Mouse (Mus musculus): ENCODE results near the gene Kcnk6. TPM values are rescaled to one million over a fixed set of nuclear protein-coding genes. Genes with fewer than 3 reads are reported as not detected.
"Not testable (repeated sequence)": the region's sequence is repeated elsewhere in the genome, so short reads cannot be mapped to it uniquely, and the experiment has no call there.

Gene Kcnk6
- polyA plus RNA-seq, 1 experiment from 2014 or later: 1.1 TPM

- H3K4me2 ChIP-seq (ENCODE audit: low read length); H3K27ac ChIP-seq (ENCODE audit: low read length); H3K4me3 ChIP-seq (replicated peaks; ENCODE audit: low read length); ATAC-seq; H3K36me3 ChIP-seq (ENCODE audit: control insufficient read depth, insufficient read depth); H3K9me3 ChIP-seq (ENCODE audit: control insufficient read depth, low read length); H3K27me3 ChIP-seq (replicated peaks; ENCODE audit: control insufficient read depth, insufficient read depth, low read length); H3K4me1 ChIP-seq (replicated peaks; ENCODE audit: control insufficient read depth, insufficient read depth, low read length); H3K9ac ChIP-seq (replicated peaks; ENCODE audit: low read depth, low read length): not testable (repeated sequence)
- WGBS: 85% methylated on average over 1 of the region's 1 CpGs
These were observed 38.1 kb downstream of the Kcnk6 start for GRCm38 (mm10) chr7:29194230-29194629.

GRCm38 (mm10) chr7:29181323-29181722 is 51.0 kb downstream of the Kcnk6 start:
- Histone ChIP-seq H3K4me1 (replicated peaks; ENCODE audit: control insufficient read depth, insufficient read depth, low read length) (peaks cover 17% of the 10 kb centered on the region), H3K4me2 (ENCODE audit: low read length) (peak overlapping the region; percentile 67; the same call in 1 of the 2 replicates)
- WGBS: 89% methylated on average over 4 of the region's 4 CpGs
- H3K9ac ChIP-seq (replicated peaks; ENCODE audit: low read depth, low read length); H3K4me3 ChIP-seq (replicated peaks; ENCODE audit: low read length); H3K36me3 ChIP-seq (ENCODE audit: control insufficient read depth, insufficient read depth); H3K27ac ChIP-seq (ENCODE audit: low read length); ATAC-seq; H3K27me3 ChIP-seq (replicated peaks; ENCODE audit: control insufficient read depth, insufficient read depth, low read length); H3K9me3 ChIP-seq (ENCODE audit: control insufficient read depth, low read length): not testable (repeated sequence)

GRCm38 (mm10) chr7:29180854-29181236 is 51.5 kb downstream of the Kcnk6 start:
- Histone ChIP-seq H3K27me3 (replicated peaks; ENCODE audit: control insufficient read depth, insufficient read depth, low read length) (no peaks in the 10 kb centered on the region), H3K36me3 (ENCODE audit: control insufficient read depth, insufficient read depth) (peaks cover 7% of the 10 kb centered on the region), H3K4me2 (ENCODE audit: low read length) (peak overlapping the region; percentile 67), H3K4me3 (replicated peaks; ENCODE audit: low read length) (peak overlapping the region; percentile 77), H3K4me1 (replicated peaks; ENCODE audit: control insufficient read depth, insufficient read depth, low read length) (peaks cover 17% of the 10 kb centered on the region), H3K9ac (replicated peaks; ENCODE audit: low read depth, low read length) (peak overlapping the region; percentile 53; the same call in 1 of the 2 replicates), H3K27ac (ENCODE audit: low read length) (peak overlapping the region; percentile 71), H3K9me3 (ENCODE audit: control insufficient read depth, low read length) (no peaks in the 10 kb centered on the region)
- peak; percentile 22 for ATAC-seq
- WGBS: 41% methylated on average over 5 of the region's 5 CpGs

DNA sequence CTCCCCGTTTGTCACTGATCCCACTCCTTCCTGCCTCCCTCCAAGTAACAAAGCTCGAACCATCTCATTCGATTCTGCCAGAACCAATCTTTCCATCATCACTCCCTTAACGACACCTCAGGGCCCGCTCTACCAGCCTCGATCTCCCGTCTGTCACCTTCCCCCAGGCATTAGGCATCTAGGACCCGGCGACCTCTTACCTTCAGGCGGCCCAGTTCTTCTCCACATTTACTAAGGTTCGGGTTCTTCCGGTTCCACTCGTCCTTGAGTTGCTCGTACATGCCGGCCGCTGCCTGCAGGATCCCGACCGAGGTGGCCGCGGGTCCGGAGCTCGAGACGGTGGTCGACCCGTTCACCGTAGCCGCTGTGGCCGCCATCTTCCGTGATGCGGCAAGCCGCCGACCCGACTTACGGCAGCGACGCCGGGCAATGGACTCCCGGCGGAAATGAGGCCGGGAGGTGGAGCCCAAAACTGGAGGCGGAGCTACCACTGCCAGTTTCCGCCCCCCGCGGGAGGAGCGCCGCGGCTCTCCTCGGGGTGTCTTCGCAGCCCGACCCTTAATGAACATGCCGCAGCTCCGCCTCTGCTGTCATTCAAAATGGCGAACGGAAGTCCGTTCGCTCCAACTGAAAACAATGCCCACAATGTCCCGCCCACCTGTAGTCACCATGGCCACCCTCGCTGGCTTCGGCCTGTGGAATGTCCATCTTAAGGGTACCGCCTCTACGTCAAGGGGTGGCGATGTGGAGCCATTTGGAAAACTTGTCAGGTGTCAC is 52.0 kb downstream of the Kcnk6 start, which contains the start of gene Psmd8:
Psmd8 (minus strand) TSS at position 625 of the 777 bp plus-strand sequence.
- peak within 1 kb of the TSS; percentile 77 for H3K4me3 ChIP-seq (replicated peaks; ENCODE audit: low read length)
- ATAC-seq: peak; percentile 96
- WGBS: under 1% methylated on average over 61 of the region's 62 CpGs

DNA sequence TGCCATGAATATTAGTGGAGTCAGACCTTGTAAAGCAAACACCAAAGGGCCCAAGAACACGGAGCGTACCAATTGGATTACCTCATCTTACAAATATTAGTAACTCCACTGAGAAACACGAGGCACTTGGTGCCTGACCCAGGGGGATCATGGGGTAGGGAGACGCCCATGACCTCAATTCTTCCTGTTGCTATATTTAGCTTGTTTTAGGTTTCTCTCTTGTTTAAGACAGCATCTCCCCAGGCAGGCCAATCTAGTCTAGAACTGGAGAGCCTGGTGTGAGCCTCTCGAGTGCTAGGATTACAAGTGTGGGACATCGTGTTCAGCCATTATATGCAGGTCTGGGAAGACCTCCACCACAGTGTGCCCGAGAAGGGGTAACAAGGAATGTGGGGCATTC is 53.0 kb downstream of the Kcnk6 start:
- ATAC-seq: no peak
- WGBS: 58% methylated on average over 7 of the region's 7 CpGs
- H3K9ac ChIP-seq (replicated peaks; ENCODE audit: low read depth, low read length): peak overlapping the region; percentile 6; the same call in 1 of the 2 replicates

More for the DNA sequence above, 52.0 kb downstream of the Kcnk6 start, which contains the start of gene Psmd8:
- H3K9me3 ChIP-seq (ENCODE audit: control insufficient read depth, low read length): no peaks in the 10 kb centered on the region
- H3K27me3 ChIP-seq (replicated peaks; ENCODE audit: control insufficient read depth, insufficient read depth, low read length): no peaks in the 10 kb centered on the region
- peaks cover 12% of the 10 kb centered on the region for H3K36me3 ChIP-seq (ENCODE audit: control insufficient read depth, insufficient read depth)
- H3K4me1 ChIP-seq (replicated peaks; ENCODE audit: control insufficient read depth, insufficient read depth, low read length): peaks cover 17% of the 10 kb centered on the region
- peak within 1 kb of the TSS; percentile 71 for H3K27ac ChIP-seq (ENCODE audit: low read length)
- H3K4me2 ChIP-seq (ENCODE audit: low read length): peak within 1 kb of the TSS; percentile 75
- peak within 1 kb of the TSS; percentile 81 for H3K9ac ChIP-seq (replicated peaks; ENCODE audit: low read depth, low read length)

GRCm38 (mm10) chr7:29178106-29178505 is 54.2 kb downstream of the Kcnk6 start:
- Histone ChIP-seq H3K9ac (replicated peaks; ENCODE audit: low read depth, low read length) (no peak overlapping the region), H3K27ac (ENCODE audit: low read length) (no peak overlapping the region), H3K9me3 (ENCODE audit: control insufficient read depth, low read length) (no peaks in the 10 kb centered on the region), H3K4me3 (replicated peaks; ENCODE audit: low read length) (no peak overlapping the region), H3K4me1 (replicated peaks; ENCODE audit: control insufficient read depth, insufficient read depth, low read length) (peaks cover 17% of the 10 kb centered on the region), H3K36me3 (ENCODE audit: control insufficient read depth, insufficient read depth) (peaks cover 27% of the 10 kb centered on the region), H3K4me2 (ENCODE audit: low read length) (no peak overlapping the region), H3K27me3 (replicated peaks; ENCODE audit: control insufficient read depth, insufficient read depth, low read length) (peaks cover 8% of the 10 kb centered on the region)
- no peak for ATAC-seq
- 86% methylated on average over 4 of the region's 4 CpGs for WGBS

More for the DNA sequence above, 53.0 kb downstream of the Kcnk6 start:
- Histone ChIP-seq H3K4me3 (replicated peaks; ENCODE audit: low read length) (peak overlapping the region; percentile 77), H3K36me3 (ENCODE audit: control insufficient read depth, insufficient read depth) (peaks cover 22% of the 10 kb centered on the region), H3K4me1 (replicated peaks; ENCODE audit: control insufficient read depth, insufficient read depth, low read length) (peaks cover 17% of the 10 kb centered on the region), H3K27me3 (replicated peaks; ENCODE audit: control insufficient read depth, insufficient read depth, low read length) (no peaks in the 10 kb centered on the region), H3K9me3 (ENCODE audit: control insufficient read depth, low read length) (no peaks in the 10 kb centered on the region), H3K27ac (ENCODE audit: low read length) (no peak overlapping the region), H3K4me2 (ENCODE audit: low read length) (peak overlapping the region; percentile 75)

GRCm38 (mm10) chr7:29172390-29173016 is 59.8 kb downstream of the Kcnk6 start:
- Histone ChIP-seq H3K9ac (replicated peaks; ENCODE audit: low read depth, low read length) (no peak overlapping the region), H3K9me3 (ENCODE audit: control insufficient read depth, low read length) (no peaks in the 10 kb centered on the region), H3K4me3 (replicated peaks; ENCODE audit: low read length) (no peak overlapping the region), H3K4me1 (replicated peaks; ENCODE audit: control insufficient read depth, insufficient read depth, low read length) (peaks cover 36% of the 10 kb centered on the region), H3K4me2 (ENCODE audit: low read length) (no peak overlapping the region), H3K27ac (ENCODE audit: low read length) (no peak overlapping the region), H3K36me3 (ENCODE audit: control insufficient read depth, insufficient read depth) (peaks cover 27% of the 10 kb centered on the region), H3K27me3 (replicated peaks; ENCODE audit: control insufficient read depth, insufficient read depth, low read length) (peaks cover 34% of the 10 kb centered on the region)
- no peak for ATAC-seq
- 33% methylated on average over 32 of the region's 32 CpGs for WGBS

Other genes with a start within 250 kb of the Kcnk6 start
- gene Ryr1, start 107.3 kb downstream of the Kcnk6 start, polyA plus RNA-seq (2015; fragmentation: Nextera tagmentation; extraction: Ambion mirVana): 16.1 and 19.7 TPM in 2 replicates
- 0.57 and 1.0 TPM in 2 replicates for gene Rasgrp4, start 97.7 kb downstream of the Kcnk6 start, polyA plus RNA-seq (2015; fragmentation: Nextera tagmentation; extraction: Ambion mirVana)
- 19.8 and 21.9 TPM in 2 replicates for gene Fam98c, start 76.3 kb downstream of the Kcnk6 start, polyA plus RNA-seq (2015; fragmentation: Nextera tagmentation; extraction: Ambion mirVana)
- gene Ggn, start 62.3 kb downstream of the Kcnk6 start, polyA plus RNA-seq (2015; fragmentation: Nextera tagmentation; extraction: Ambion mirVana): 0.51 and 0.75 TPM in 2 replicates
- 6.0 and 7.5 TPM in 2 replicates for gene Spred3, start 62.1 kb downstream of the Kcnk6 start, polyA plus RNA-seq (2015; fragmentation: Nextera tagmentation; extraction: Ambion mirVana)
- gene Psmd8, start 51.8 kb downstream of the Kcnk6 start, polyA plus RNA-seq (2015; fragmentation: Nextera tagmentation; extraction: Ambion mirVana): 267 and 277 TPM in 2 replicates
- gene Catsperg1, start 18.5 kb downstream of the Kcnk6 start, polyA plus RNA-seq (2015; fragmentation: Nextera tagmentation; extraction: Ambion mirVana): 1.3 and 2.5 TPM in 2 replicates
- gene Yif1b, start 5.8 kb upstream of the Kcnk6 start, polyA plus RNA-seq (2015; fragmentation: Nextera tagmentation; extraction: Ambion mirVana): 76.3 and 81.0 TPM in 2 replicates
- 0.65 and 1.5 TPM in 2 replicates for gene 2200002D01Rik, start 16.0 kb upstream of the Kcnk6 start, polyA plus RNA-seq (2015; fragmentation: Nextera tagmentation; extraction: Ambion mirVana)
- 39.9 and 50.9 TPM in 2 replicates for gene Spint2, start 49.4 kb upstream of the Kcnk6 start, polyA plus RNA-seq (2015; fragmentation: Nextera tagmentation; extraction: Ambion mirVana)
- 4.3 and 6.1 TPM in 2 replicates for gene Ppp1r14a, start 56.8 kb upstream of the Kcnk6 start, polyA plus RNA-seq (2015; fragmentation: Nextera tagmentation; extraction: Ambion mirVana)
- 259 and 270 TPM in 2 replicates for gene Dpf1, start 71.4 kb upstream of the Kcnk6 start, polyA plus RNA-seq (2015; fragmentation: Nextera tagmentation; extraction: Ambion mirVana)

Measured in forebrain, embryonic 16.5 days (tissue).